Mouse (Mus musculus) heart, postnatal 10 days (tissue): ENCODE data around the gene Gba. TPM values are rescaled to one million over a fixed set of nuclear protein-coding genes. Genes with fewer than 3 reads are reported as not detected.
A peak's percentile ranks its signal among the peaks of the same experiment; 100 is the strongest.

Source experiments
- DNase-seq, 2 experiments: peaks; one replicate each; pipeline ENCODE4 v3.0.0; 2021
- intact Hi-C: fragments of 180-260 bp; cut with DNase I; formaldehyde crosslinking; loops from one replicate; pipeline ENCODE4 v1.15.1; 2025
- total RNA-seq, 2 experiments: library from RNA; stranded (reverse); gene quantifications; 2 replicates each; pipeline ENCODE4 v1.2.3; 2021

The Gba gene
- total RNA-seq, 2 experiments from 2014 or later, result 24.2 to 24.7 TPM

- peak; percentile 44 to 55 for DNase-seq
- intact Hi-C loops, result no loop called here
Observed at GRCm38 (mm10) chr3:89233562-89234110, 30.9 kb downstream of the Gba start.

- DNase-seq, result no peak
- intact Hi-C loops, result no loop called here
Observed at GRCm38 (mm10) chr3:89236516-89236915, 33.8 kb downstream of the Gba start.

GRCm38 (mm10) chr3:89237682-89238081 is 35.0 kb downstream of the Gba start:
- intact Hi-C loops, result no loop called here
- no peak for DNase-seq

GRCm38 (mm10) chr3:89238494-89238893 is 35.8 kb downstream of the Gba start:
- no peak for DNase-seq
- intact Hi-C loops, result no loop called here

- DNase-seq, result peak; percentile 59 to 83
- intact Hi-C loops, result no loop called here
Observed at GRCm38 (mm10) chr3:89242331-89242895, 39.7 kb downstream of the Gba start.

GRCm38 (mm10) chr3:89243609-89244008 is 40.9 kb downstream of the Gba start:
- intact Hi-C loops, result no loop called here
- DNase-seq, result peak in 1 of 2 experiments; percentile 64

GRCm38 (mm10) chr3:89244158-89244981 is 41.6 kb downstream of the Gba start:
- intact Hi-C loops, result no loop called here
- DNase-seq, result peak in 1 of 2 experiments; percentile 36

- intact Hi-C loops, result no loop called here
- no peak for DNase-seq
Observed at GRCm38 (mm10) chr3:89244982-89245687, 42.4 kb downstream of the Gba start.

GRCm38 (mm10) chr3:89245688-89246171 is 43.0 kb downstream of the Gba start, which contains the start of gene Krtcap2:
Gene Krtcap2, plus strand, starts transcription at chr3:89245966.
- intact Hi-C loops, result loop anchor here (1.0 kb wide), 1 partner anchor 37 kb away; no protein-coding TSS in a partner anchor
- peak in 1 of 2 experiments; percentile 40 for DNase-seq

- intact Hi-C loops, result loop anchor here (1.0 kb wide), 1 partner anchor 36 kb away; no protein-coding TSS in a partner anchor
- peak; percentile 93 to 94 for DNase-seq
Observed at GRCm38 (mm10) chr3:89246261-89247100, 43.8 kb downstream of the Gba start, which contains the start of gene Trim46. Gene Trim46, minus strand, starts transcription at chr3:89246309.

- no peak for DNase-seq
- intact Hi-C loops, result no loop called here
Observed at GRCm38 (mm10) chr3:89247466-89247865, 44.7 kb downstream of the Gba start.

- DNase-seq, result peak; percentile 79 to 82
- intact Hi-C loops, result loop anchor here (1.0 kb wide), 2 partner anchors 32 to 58 kb away; no protein-coding TSS in a partner anchor
Observed at GRCm38 (mm10) chr3:89250435-89251040, 47.8 kb downstream of the Gba start.

GRCm38 (mm10) chr3:89251365-89251895 is 48.7 kb downstream of the Gba start:
- DNase-seq, result peak; percentile 76 to 81
- intact Hi-C loops, result no loop called here

GRCm38 (mm10) chr3:89254994-89255393 is 52.3 kb downstream of the Gba start:
- intact Hi-C loops, result no loop called here
- DNase-seq, result no peak

- DNase-seq, result peak; percentile 62 to 63
- intact Hi-C loops, result no loop called here
Observed at GRCm38 (mm10) chr3:89256177-89256576, 53.4 kb downstream of the Gba start.
